ENCODE assay signal across 7 mouse cellular contexts in the genomic region with DNA sequence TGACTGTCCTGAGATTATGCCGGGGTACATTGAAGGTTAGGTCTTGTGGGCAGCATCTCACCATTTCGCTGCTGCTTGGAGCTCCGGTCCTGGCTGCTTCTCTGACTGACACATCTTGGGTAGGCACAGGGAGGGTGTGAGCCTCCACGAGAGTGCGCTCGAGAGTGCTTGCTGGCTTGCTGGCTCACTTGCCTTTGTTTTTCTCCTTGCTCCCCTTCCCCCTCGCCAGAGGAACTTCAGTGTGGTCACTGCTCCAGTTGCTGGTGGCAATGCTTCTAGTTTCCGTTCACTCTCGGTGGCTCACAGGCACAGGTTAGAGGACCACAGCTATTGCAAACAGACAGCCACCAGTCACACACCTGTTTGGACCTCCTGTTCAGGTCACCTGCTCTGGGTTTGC. TPM values are rescaled to one million over a fixed set of nuclear protein-coding genes. Genes with fewer than 3 reads are reported as not detected.
DNase-seq lines count a peak whose midpoint lies in the region; ATAC-seq lines count a peak whose summit lies in the region.

No protein-coding gene starts in this region.

- peak; percentile 54 for ATAC-seq in cerebellum, adult (ENCODE audit: insufficient number of reproducible peaks, low FRiP score, low TSS enrichment)
- peak; percentile 58 for ATAC-seq in forebrain, embryonic 15.5 days (replicated peaks)
- no peak for ATAC-seq in monocyte, adult 5-6 weeks (replicated peaks; ENCODE audit: insufficient number of reproducible peaks, low FRiP score, low TSS enrichment, poor library complexity, severe bottlenecking)

- 35% methylated on average over 9 of the region's 9 CpGs for WGBS in forebrain, embryonic 15.5 days
- 51% methylated on average over 9 of the region's 9 CpGs for WGBS in midbrain, embryonic 10.5 days

- H3K4me3 ChIP-seq in forebrain, embryonic 15.5 days: no peak overlapping the region
- H3K4me3 ChIP-seq in midbrain, embryonic 10.5 days: no peak overlapping the region

- H3K4me2 ChIP-seq in forebrain, embryonic 15.5 days (replicated peaks): no peak overlapping the region

- no peaks in the 10 kb centered on the region for H3K9me3 ChIP-seq in forebrain, embryonic 15.5 days
- H3K9me3 ChIP-seq in midbrain, embryonic 10.5 days (replicated peaks): no peaks in the 10 kb centered on the region

- H3K36me3 ChIP-seq in forebrain, embryonic 15.5 days: no peaks in the 10 kb centered on the region
- H3K36me3 ChIP-seq in midbrain, embryonic 10.5 days: peaks cover 12% of the 10 kb centered on the region

- H3K27me3 ChIP-seq in forebrain, embryonic 15.5 days: no peaks in the 10 kb centered on the region
- no peaks in the 10 kb centered on the region for H3K27me3 ChIP-seq in midbrain, embryonic 10.5 days (ENCODE audit: low read depth, poor library complexity, severe bottlenecking)

- peak overlapping the region; percentile 70 for H3K27ac ChIP-seq in forebrain, embryonic 15.5 days (replicated peaks)
- H3K27ac ChIP-seq in midbrain, embryonic 10.5 days (replicated peaks): peak overlapping the region; percentile 70

- H3K4me1 ChIP-seq in forebrain, embryonic 15.5 days: peaks cover 21% of the 10 kb centered on the region
- H3K4me1 ChIP-seq in midbrain, embryonic 10.5 days: peaks cover 39% of the 10 kb centered on the region

- H3K9ac ChIP-seq in forebrain, embryonic 15.5 days (replicated peaks): no peak overlapping the region

- peak; percentile 44 for DNase-seq in Muller cell, postnatal 12 days (ENCODE audit: inconsistent ontology term)
- DNase-seq in layer of hippocampus, postnatal 10 days (ENCODE audit: low spot score in 2 of 2): peak; percentile 85 to 86
- peak; percentile 24 for DNase-seq in midbrain, embryonic 10.5 days (ENCODE audit: low spot score)
- DNase-seq in adrenal gland, adult 2 months: no peak

RNA-seq across cellular contexts. Expression of gene Pisd, which starts 43.3 kb away (rescaled TPM):
- polyA plus RNA-seq in forebrain, embryonic 15.5 days (2015; fragmentation: Nextera tagmentation; extraction: Ambion mirVana): 95.0 and 98.8 TPM in 2 replicates
- 10 to 100 TPM; 52.3 to 55.6 TPM for total RNA-seq in layer of hippocampus, postnatal 10 days (2021)
- 79.9 and 82.1 TPM in 2 replicates for polyA plus RNA-seq in midbrain, embryonic 10.5 days (2016; fragmentation: Nextera tagmentation; extraction: Ambion mirVana)
- 60.8 to 66.8 TPM (median 63.1 TPM) in 3 replicates for total RNA-seq in monocyte, adult 5-6 weeks (2017)
- total RNA-seq in adrenal gland, adult 2 months (2021): 10 to 100 TPM; 55.1 to 64.3 TPM
- polyA plus RNA-seq in adrenal gland, adult 2 months (2012; rRNA removed): 64.6 and 72.8 TPM in 2 replicates
